Mouse (Mus musculus): ENCODE measurements around the gene Cygb.

- TF ChIP-seq TAL1 (IDR thresholded peaks at IDR 0.05; ENCODE audit: low read length): no peak
- TF ChIP-seq GATA1 (IDR thresholded peaks at IDR 0.05; ENCODE audit: low read length): no peak
Measured at GRCm38 (mm10) chr11:116628712-116629111, 25.4 kb downstream of the Cygb start.
